Mouse (Mus musculus) bone marrow macrophage, adult 2 months (primary cell): ENCODE measurements around the gene Bri3bp.

Experiments
- CTCF ChIP-seq: IDR thresholded peaks from 2 replicates; pipeline ENCODE4 v1.5.1; 2012; ENCODE audit warnings: low read depth, mild to moderate bottlenecking, low read length, moderate library complexity
- POLR2A ChIP-seq: IDR thresholded peaks from 2 replicates; pipeline ENCODE4 v1.6.1; 2012; ENCODE audit warnings: mild to moderate bottlenecking, low read depth, low read length, borderline replicate concordance

GRCm38 (mm10) chr5:125476286-125476625, 34.9 kb downstream of the Bri3bp start:
- no peak for TF ChIP-seq POLR2A
- no peak for TF ChIP-seq CTCF
